Mouse (Mus musculus): ENCODE data around the gene Hist1h3c.
A peak's percentile ranks its signal among the peaks of the same experiment; 100 is the strongest.

DNA sequence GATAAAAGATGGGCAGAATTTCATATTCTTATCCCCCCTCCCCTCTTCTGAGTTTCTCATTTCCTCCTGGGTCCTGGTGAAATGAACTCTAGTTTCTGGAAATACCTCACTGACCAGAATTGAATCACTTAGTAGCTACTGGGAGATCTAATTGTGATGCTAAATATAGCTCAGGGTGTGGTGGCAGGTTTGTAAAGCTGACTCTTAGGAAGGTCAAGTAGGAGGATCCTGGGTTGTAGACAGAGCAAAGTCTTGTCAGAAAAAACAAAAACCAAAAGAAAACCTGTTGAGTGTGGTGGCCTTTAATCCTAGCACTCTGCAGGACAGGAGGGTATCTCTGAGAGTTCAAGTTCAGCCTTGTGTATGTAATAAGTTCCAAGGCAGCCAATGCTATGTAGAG is 3.4 kb downstream of the Hist1h3c start:
- TF ChIP-seq CTCF (conservative IDR thresholded peaks at IDR 0.05; ENCODE audit: low read length) = no peak
- TF ChIP-seq NANOG (IDR thresholded peaks at IDR 0.05; ENCODE audit: borderline replicate concordance, low read length) = no peak; the same call in 1 of the 2 replicates
- 0 out of 2 replicates have a peak, but pooled peaks have one; percentile 52 for TF ChIP-seq POU5F1 (IDR thresholded peaks at IDR 0.05; ENCODE audit: borderline replicate concordance, low read length)

All from E14TG2a.4 (cell line).